Mouse (Mus musculus) lung, postnatal 10 days (tissue): ENCODE data around the gene Aifm3.
A peak's percentile ranks its signal among the peaks of the same experiment; 100 is the strongest.

Experiments used
- DNase-seq: peaks from one replicate; pipeline ENCODE4 v3.0.0; 2021

The Aifm3 gene

GRCm38 (mm10) chr16:17489469-17490111 lies at the start of gene Aifm3:
Aifm3 (plus strand) TSS chr16:17489611.
- DNase-seq = no peak

- peak; percentile 99 for DNase-seq
Observed at GRCm38 (mm10) chr16:17451541-17452372, 37.7 kb upstream of the Aifm3 start, which contains the start of gene Crkl. Crkl (plus strand) TSS chr16:17451987.

GRCm38 (mm10) chr16:17452373-17452715 lies 37.1 kb upstream of the Aifm3 start:
- DNase-seq = peak; percentile 55

- DNase-seq = no peak
Observed at GRCm38 (mm10) chr16:17456901-17457300, 32.5 kb upstream of the Aifm3 start.

- peak; percentile 41 for DNase-seq
Observed at GRCm38 (mm10) chr16:17460254-17460653, 29.2 kb upstream of the Aifm3 start.

GRCm38 (mm10) chr16:17461596-17461995 lies 27.8 kb upstream of the Aifm3 start:
- no peak for DNase-seq

DNA sequence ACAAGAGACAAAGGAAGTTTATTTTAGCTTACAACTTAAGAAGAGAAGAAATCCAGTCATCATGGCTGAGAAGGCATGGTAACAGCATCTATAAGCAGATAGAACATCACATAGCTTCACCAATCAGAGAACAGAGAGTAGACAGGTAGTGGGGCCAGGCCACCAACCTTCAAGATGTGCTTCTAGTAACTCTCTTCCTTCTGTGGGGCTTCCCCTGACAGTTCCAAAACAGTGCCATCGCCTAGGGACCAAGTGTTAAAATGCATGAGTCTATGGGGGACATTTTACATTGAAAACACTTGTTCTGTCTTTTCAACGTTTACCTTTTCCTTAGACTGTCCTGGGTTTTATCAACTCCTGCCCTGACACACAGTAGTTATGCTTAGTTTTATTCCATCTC lies 26.2 kb upstream of the Aifm3 start:
- DNase-seq = no peak

DNA sequence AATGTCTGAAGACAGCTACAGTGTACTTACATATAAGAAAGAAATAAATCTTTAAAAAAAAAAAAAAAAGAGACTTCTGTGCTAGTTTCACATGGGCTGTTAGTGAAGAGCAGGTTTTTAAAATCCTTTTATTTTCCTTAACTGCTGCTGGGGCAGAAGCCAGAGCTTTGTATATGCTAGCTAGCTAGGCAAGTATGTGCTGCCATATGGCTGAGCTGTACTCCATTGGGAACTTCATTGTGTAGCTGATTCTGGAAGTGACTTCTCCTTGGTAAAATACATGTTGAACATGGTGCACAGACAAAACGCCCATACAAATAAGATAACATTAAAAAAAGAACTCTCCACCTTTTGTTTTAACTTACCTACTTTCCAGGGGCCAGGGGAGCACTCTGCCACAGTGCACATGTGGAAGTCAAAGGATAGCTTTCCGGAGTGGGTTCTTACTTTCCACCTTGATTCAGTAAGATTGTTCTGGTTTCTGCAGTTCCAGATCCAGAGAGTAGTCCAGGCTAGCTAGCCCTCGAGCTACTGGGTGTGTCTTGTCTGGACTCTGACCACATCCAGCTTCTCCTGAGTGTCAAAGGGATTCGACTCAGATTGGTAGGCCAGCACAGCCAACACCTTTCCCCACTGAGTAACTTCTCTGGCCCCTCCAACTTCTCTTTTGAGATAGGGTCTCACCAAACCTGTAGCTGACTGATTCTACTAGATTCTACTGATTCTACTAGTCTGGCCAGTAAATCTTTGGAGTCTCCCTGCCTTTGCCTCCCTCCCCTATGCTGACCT lies 22.3 kb upstream of the Aifm3 start:
- DNase-seq = no peak

- DNase-seq = no peak
Observed at GRCm38 (mm10) chr16:17472498-17472897, 16.9 kb upstream of the Aifm3 start.

- peak; percentile 48 for DNase-seq
Observed at GRCm38 (mm10) chr16:17474091-17474490, 15.3 kb upstream of the Aifm3 start.

- DNase-seq = no peak
Observed at GRCm38 (mm10) chr16:17474761-17475160, 14.7 kb upstream of the Aifm3 start.

- DNase-seq = no peak
Observed at GRCm38 (mm10) chr16:17475326-17475725, 14.1 kb upstream of the Aifm3 start.

GRCm38 (mm10) chr16:17478331-17478943 lies 11.0 kb upstream of the Aifm3 start:
- no peak for DNase-seq

DNA sequence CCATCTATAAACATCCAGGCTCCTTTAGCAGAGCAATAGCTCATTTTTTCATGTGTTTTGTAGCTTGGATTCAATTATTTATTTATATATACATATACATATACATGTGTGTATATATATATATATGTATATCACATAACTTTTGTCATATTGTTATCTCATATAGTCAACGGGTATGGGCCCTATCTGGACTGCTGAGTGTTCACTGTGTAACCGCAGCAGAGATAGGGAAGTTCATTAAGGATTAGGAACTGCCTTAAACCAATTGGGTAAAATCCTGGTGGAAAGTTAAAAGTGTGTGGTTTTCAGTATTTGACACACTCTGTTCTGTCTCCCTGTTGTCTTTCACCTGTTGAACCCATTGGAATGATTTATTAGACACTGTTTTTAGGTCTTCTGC lies 7.9 kb upstream of the Aifm3 start:
- DNase-seq = no peak

- DNase-seq = peak; percentile 40
Observed at GRCm38 (mm10) chr16:17486505-17486904, 2.9 kb upstream of the Aifm3 start.

DNA sequence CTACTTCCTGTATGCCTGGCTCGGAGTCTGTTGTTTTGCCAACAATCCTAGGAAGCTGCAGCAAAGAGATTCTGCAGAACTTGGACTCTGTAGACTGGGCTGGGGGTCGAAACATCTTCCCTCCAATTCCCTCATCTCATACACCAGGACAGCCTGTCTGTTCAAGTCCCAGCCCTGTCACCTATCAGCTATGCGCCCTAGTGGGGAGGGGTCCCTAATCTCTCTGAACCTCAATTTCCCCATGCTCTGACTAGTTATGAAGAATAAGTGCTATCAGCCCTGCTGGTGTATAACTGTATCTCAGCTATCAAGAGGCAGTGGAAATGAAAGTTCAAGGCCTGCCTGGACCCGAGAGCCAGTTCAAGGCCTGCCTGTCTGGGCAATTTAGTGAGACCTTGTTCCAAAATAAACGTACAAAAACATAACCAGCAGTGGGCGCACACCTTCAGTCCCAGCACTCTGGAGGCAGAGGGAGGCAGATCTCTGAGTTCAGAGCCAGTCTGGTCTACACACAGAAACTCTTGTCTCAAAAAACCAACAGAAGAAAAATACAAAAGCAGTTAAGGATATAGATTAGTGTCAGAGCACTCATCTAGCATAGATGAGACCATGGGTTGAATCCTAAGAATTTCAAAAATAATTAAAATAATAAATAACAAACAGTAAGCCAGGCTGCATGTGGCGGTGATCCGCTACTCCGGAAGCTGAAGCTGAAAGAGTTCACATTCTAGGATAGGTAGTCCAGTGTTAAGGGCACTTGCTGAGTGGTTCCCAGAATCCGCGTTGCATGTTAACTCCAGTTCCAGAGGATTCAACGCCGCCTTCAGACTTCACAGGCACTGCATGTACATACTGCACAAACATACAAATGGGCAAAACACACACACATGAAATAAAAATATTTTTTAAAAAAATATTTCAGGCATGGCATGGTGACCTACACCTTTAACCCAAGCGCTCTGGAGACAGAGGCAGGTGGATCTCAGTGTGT lies 638 bp upstream of the Aifm3 start:
- peak; percentile 36 for DNase-seq

GRCm38 (mm10) chr16:17491154-17491553 lies 1.7 kb downstream of the Aifm3 start:
- no peak for DNase-seq

- DNase-seq = no peak
Observed at GRCm38 (mm10) chr16:17491896-17492561, 2.6 kb downstream of the Aifm3 start.

DNA sequence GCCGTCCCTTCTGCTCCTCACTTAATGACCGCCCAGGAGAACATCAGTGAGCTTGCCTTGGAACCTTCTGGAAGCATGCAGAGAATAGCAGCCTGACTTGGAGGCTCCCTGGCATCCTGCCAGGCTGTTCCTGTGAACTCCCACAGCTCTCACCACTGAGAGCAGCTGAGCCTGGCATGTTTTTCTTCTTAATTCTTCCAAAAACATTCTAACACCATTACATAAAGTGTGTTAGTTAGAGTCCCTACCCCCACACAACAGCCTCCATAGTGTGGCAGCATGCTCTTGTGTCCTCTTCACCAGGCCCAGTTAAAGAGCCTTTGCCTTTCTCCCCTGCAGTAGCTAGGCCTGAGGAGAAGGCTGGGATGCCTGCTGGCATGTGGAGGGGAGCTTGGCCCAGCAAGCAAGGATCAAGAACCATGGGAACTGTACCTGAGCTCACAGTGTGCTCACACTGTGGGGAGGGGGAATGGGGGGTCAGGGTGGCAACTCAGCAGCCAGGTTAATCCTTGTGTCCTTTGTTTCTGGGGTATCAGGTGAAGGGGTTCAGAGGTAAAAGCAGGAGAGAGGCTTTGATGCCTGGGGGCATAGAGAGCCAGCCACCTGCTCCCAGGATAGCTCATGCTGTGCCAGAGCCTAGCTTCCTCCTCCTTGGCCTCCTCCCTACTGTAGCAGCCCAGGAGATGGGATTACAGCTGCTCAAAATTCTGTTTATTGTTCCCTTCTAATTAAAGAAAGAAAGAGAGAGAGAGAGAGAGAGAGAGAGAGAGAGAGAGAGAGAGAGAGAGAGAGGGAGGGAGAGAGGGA lies 7.3 kb downstream of the Aifm3 start:
- DNase-seq = peak; percentile 64

DNA sequence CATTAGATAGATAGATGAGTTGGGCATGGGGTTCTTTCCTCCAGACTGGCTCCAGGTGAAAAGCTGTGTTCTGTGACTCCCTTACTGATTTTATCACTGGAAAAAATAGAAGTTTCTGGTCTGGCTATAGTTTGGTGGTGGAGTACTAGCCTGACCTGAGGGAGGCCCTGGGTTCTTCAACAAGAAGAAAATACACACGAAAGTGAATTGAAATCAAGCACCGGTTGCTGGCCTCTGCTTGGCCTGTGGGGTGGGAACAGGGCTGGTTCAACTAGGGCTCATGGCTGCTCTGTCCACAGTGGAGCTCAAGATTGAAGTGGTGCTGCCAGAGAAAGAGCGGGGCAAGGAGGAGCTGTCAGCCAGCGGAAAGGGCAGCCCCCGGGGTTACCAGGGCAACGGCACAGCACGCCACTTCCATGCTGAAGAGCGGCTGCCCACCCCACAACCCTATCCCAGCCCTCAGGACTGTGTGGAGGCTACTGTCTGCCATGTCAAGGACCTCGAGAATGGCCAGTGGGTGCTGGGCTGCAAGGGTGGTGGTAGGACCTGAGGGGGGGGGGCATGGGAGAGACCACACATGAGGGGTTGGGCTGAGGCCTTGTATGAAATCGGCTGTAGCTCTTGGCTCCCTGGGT lies 10.0 kb downstream of the Aifm3 start:
- no peak for DNase-seq
